Mouse (Mus musculus): ENCODE data around the gene S100a8. TPM values are rescaled to one million over a fixed set of nuclear protein-coding genes. Genes with fewer than 3 reads are reported as not detected.

Gene S100a8
- polyA plus RNA-seq, 1 experiment from 2014 or later: 3.3 TPM

DNA sequence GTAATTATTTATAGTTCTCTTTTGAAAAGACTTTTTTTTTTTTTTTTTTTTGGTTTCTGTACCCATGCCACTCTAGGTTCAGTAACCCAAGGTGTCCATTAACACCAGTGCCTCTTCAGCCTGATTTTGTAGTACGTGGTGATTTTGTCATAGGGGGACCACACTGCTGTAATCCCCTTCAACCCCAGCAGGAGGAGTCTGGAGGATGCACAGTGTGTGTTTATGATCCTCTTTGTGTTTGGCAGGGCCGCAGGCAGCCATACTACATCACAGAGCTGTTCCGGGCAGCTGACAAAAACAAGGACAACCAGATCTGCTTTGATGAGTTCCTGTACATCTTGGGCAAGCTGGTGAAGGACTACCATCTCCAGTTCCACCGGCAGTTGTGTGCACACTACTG lies 11.4 kb upstream of the S100a8 start:
- H3K9ac ChIP-seq (ENCODE audit: low read length): no peak overlapping the region
- no peak overlapping the region for H3K4me2 ChIP-seq (ENCODE audit: low read length)
- 73% methylated on average over 4 of the region's 4 CpGs for WGBS
- ATAC-seq: no peak
- H3K36me3 ChIP-seq (ENCODE audit: control insufficient read depth, insufficient read depth, low read length): no peaks in the 10 kb centered on the region
- no peak overlapping the region for H3K27ac ChIP-seq (ENCODE audit: low read depth, low read length)
- H3K27me3 ChIP-seq (replicated peaks; ENCODE audit: control insufficient read depth, insufficient read depth, low read length): no peaks in the 10 kb centered on the region
- no peaks in the 10 kb centered on the region for H3K4me1 ChIP-seq (ENCODE audit: control insufficient read depth, insufficient read depth, low read length)
- no peaks in the 10 kb centered on the region for H3K9me3 ChIP-seq (replicated peaks; ENCODE audit: control insufficient read depth, low read length)
- DNase-seq (ENCODE audit: low spot score): peak; percentile 3
- no peak overlapping the region for H3K4me3 ChIP-seq (ENCODE audit: low read depth, low read length)

DNA sequence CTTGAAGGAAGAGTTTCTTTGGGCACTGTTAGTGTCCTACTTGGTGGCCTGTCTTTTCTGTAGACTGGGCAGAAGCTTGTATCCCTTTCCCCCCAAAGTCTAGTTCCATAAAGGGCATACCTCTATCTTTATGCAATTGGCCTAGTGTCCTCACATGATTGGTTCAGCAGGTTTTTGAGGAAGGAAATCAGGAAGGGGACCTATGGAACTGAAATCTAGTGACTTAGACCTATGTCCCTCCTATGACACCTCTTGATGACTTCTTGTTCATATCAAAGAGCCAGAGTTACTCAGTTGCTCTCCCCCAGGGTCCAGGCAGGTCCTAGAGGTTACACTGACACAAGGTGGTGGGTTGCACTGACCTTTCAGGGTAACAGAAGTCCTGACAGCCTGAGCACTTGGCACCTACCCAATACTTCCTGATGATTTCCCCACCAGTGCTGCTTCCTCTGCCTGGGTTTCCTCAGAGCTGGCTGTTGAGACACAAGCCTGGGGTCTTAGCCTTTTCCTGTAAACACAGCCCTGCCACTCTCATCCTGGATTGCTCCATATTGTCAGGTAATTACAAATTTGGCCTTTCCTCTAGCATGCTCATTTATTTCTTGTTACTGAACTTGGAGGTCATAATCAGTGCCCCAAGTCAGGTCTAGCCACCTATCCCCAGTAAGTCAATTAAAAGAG lies 9.3 kb upstream of the S100a8 start:
- Histone ChIP-seq H3K9me3 (replicated peaks; ENCODE audit: control insufficient read depth, low read length) (no peaks in the 10 kb centered on the region), H3K4me2 (ENCODE audit: low read length) (no peak overlapping the region), H3K4me1 (ENCODE audit: control insufficient read depth, insufficient read depth, low read length) (no peaks in the 10 kb centered on the region), H3K9ac (ENCODE audit: low read length) (no peak overlapping the region), H3K4me3 (ENCODE audit: low read depth, low read length) (no peak overlapping the region), H3K27me3 (replicated peaks; ENCODE audit: control insufficient read depth, insufficient read depth, low read length) (no peaks in the 10 kb centered on the region), H3K36me3 (ENCODE audit: control insufficient read depth, insufficient read depth, low read length) (no peaks in the 10 kb centered on the region), H3K27ac (ENCODE audit: low read depth, low read length) (no peak overlapping the region)
- ATAC-seq (no peak), DNase-seq (ENCODE audit: low spot score) (no peak)

DNA sequence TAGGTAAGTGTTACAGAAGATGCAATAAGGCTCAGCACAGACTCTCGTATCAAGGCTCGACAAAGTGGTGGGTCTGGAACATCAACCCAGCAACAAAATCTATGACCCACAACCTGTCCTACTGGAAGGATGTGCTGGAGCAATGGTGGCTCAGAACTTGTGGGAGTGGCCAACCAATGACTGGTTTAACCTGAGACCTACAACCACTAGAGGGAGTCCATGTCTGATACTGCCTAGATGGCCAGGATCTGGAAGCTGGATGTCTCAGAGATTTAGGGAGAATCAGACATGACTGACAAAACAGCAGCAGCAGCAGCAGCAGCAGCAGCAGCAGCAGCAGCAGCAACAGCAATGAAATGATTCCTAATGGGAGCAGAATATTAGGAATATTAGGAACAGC lies 4.6 kb upstream of the S100a8 start:
- no peak overlapping the region for H3K27ac ChIP-seq (ENCODE audit: low read depth, low read length)
- ATAC-seq (no peak), DNase-seq (ENCODE audit: low spot score) (peak; percentile 19)
- no peak overlapping the region for H3K9ac ChIP-seq (ENCODE audit: low read length)
- no peak overlapping the region for H3K4me3 ChIP-seq (ENCODE audit: low read depth, low read length)
- 88% methylated on average over 2 of the region's 2 CpGs for WGBS
- H3K4me1 ChIP-seq (ENCODE audit: control insufficient read depth, insufficient read depth, low read length): 0 out of 2 replicates have a peak, but pooled peaks cover 2% of the 10 kb centered on the region
- H3K36me3 ChIP-seq (ENCODE audit: control insufficient read depth, insufficient read depth, low read length): no peaks in the 10 kb centered on the region
- no peaks in the 10 kb centered on the region for H3K27me3 ChIP-seq (replicated peaks; ENCODE audit: control insufficient read depth, insufficient read depth, low read length)
- H3K4me2 ChIP-seq (ENCODE audit: low read length): no peak overlapping the region
- H3K9me3 ChIP-seq (replicated peaks; ENCODE audit: control insufficient read depth, low read length): no peaks in the 10 kb centered on the region

- Histone ChIP-seq H3K9ac (ENCODE audit: low read length) (no peak overlapping the region), H3K9me3 (replicated peaks; ENCODE audit: control insufficient read depth, low read length) (no peaks in the 10 kb centered on the region), H3K4me3 (ENCODE audit: low read depth, low read length) (no peak overlapping the region), H3K4me2 (ENCODE audit: low read length) (no peak overlapping the region), H3K36me3 (ENCODE audit: control insufficient read depth, insufficient read depth, low read length) (no peaks in the 10 kb centered on the region), H3K4me1 (ENCODE audit: control insufficient read depth, insufficient read depth, low read length) (no peaks in the 10 kb centered on the region), H3K27ac (ENCODE audit: low read depth, low read length) (no peak overlapping the region), H3K27me3 (replicated peaks; ENCODE audit: control insufficient read depth, insufficient read depth, low read length) (no peaks in the 10 kb centered on the region)
- DNase-seq (ENCODE audit: low spot score) (no peak), ATAC-seq (no peak)
- WGBS: 64% methylated on average over 3 of the region's 3 CpGs
Observed at GRCm38 (mm10) chr3:90678656-90679055, 9.9 kb downstream of the S100a8 start.

DNA sequence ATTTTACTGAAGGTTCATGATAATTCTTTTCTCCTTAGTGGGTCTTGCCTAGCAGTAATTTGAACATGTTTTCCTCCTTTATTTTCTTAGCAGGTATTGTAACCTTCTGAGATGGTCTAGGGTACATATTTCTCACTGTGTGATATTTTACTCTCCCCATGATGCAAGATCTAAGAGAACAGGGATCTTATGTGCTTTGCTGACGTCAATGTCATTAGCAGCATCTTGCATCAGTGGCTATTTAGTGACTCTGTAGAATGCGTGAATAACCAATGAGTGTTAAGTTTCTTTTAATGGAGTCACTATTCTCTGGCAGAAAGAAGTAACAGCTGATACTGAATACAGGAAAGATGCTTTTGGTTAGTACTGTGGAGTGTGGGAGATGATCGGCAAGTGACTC lies 15.2 kb downstream of the S100a8 start:
- ATAC-seq (no peak), DNase-seq (ENCODE audit: low spot score) (no peak)
- Histone ChIP-seq H3K27me3 (replicated peaks; ENCODE audit: control insufficient read depth, insufficient read depth, low read length) (no peaks in the 10 kb centered on the region), H3K9ac (ENCODE audit: low read length) (no peak overlapping the region), H3K36me3 (ENCODE audit: control insufficient read depth, insufficient read depth, low read length) (no peaks in the 10 kb centered on the region), H3K9me3 (replicated peaks; ENCODE audit: control insufficient read depth, low read length) (no peaks in the 10 kb centered on the region), H3K4me1 (ENCODE audit: control insufficient read depth, insufficient read depth, low read length) (no peaks in the 10 kb centered on the region), H3K4me3 (ENCODE audit: low read depth, low read length) (no peak overlapping the region), H3K4me2 (ENCODE audit: low read length) (no peak overlapping the region), H3K27ac (ENCODE audit: low read depth, low read length) (no peak overlapping the region)
- WGBS: 83% methylated on average over 3 of the region's 3 CpGs

DNA sequence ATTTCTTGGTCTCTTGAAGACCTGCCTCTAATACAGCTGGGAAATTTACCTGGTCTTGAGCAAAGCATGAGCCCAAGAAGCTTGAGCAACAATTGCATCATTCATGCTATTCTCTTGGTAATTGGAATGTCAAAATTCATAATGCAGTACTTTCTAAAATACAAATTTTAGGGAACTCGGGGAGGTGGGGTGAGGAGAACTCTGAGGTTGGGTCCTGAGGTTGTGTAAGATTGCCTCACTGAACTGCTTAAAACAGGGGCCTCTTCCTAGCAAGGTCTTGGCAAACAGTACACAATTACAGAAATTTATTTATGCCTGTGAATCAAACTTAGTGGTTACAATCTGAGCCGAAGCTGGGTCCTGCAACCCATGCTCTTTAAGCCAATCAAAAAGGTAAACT lies 18.1 kb downstream of the S100a8 start:
- no peak overlapping the region for H3K4me2 ChIP-seq (ENCODE audit: low read length)
- 83% methylated on average over 2 of the region's 2 CpGs for WGBS
- H3K27ac ChIP-seq (ENCODE audit: low read depth, low read length): no peak overlapping the region
- no peaks in the 10 kb centered on the region for H3K9me3 ChIP-seq (replicated peaks; ENCODE audit: control insufficient read depth, low read length)
- ATAC-seq (no peak), DNase-seq (ENCODE audit: low spot score) (no peak)
- H3K4me1 ChIP-seq (ENCODE audit: control insufficient read depth, insufficient read depth, low read length): no peaks in the 10 kb centered on the region
- no peak overlapping the region for H3K9ac ChIP-seq (ENCODE audit: low read length)
- no peaks in the 10 kb centered on the region for H3K27me3 ChIP-seq (replicated peaks; ENCODE audit: control insufficient read depth, insufficient read depth, low read length)
- H3K4me3 ChIP-seq (ENCODE audit: low read depth, low read length): no peak overlapping the region
- no peaks in the 10 kb centered on the region for H3K36me3 ChIP-seq (ENCODE audit: control insufficient read depth, insufficient read depth, low read length)

GRCm38 (mm10) chr3:90693496-90693895 lies 24.7 kb downstream of the S100a8 start:
- Histone ChIP-seq H3K4me1 (ENCODE audit: control insufficient read depth, insufficient read depth, low read length) (no peaks in the 10 kb centered on the region), H3K27me3 (replicated peaks; ENCODE audit: control insufficient read depth, insufficient read depth, low read length) (no peaks in the 10 kb centered on the region), H3K4me2 (ENCODE audit: low read length) (no peak overlapping the region), H3K9me3 (replicated peaks; ENCODE audit: control insufficient read depth, low read length) (no peaks in the 10 kb centered on the region), H3K36me3 (ENCODE audit: control insufficient read depth, insufficient read depth, low read length) (no peaks in the 10 kb centered on the region), H3K4me3 (ENCODE audit: low read depth, low read length) (no peak overlapping the region), H3K27ac (ENCODE audit: low read depth, low read length) (no peak overlapping the region), H3K9ac (ENCODE audit: low read length) (no peak overlapping the region)
- DNase-seq (ENCODE audit: low spot score) (no peak), ATAC-seq (no peak)
- WGBS: 77% methylated on average over 2 of the region's 2 CpGs

DNA sequence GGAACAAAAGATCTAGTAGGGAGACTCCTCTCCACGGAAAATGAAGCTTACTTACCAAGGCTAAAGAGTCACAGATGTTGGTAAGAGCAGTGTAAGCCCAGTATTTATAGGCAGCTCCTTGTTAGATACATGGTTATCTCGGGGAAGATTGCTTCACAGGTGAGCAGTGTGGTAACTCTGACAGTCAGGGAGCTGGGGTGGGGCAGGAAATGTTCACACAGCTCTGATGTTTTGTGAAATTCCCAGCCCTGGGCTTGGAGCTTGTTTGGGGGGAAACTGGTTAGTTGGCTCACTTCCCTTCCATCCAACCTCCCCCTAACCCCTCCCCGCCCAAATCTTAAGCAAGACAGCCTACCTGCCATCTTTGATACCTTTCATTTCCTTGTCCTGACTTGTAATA lies 26.8 kb downstream of the S100a8 start, which contains the start of gene S100a9:
TSS of gene S100a9 (minus strand) at position 109 of the 400 bp plus-strand sequence.
- no peak for ATAC-seq
- Histone ChIP-seq H3K9me3 (replicated peaks; ENCODE audit: control insufficient read depth, low read length) (no peaks in the 10 kb centered on the region), H3K4me3 (ENCODE audit: low read depth, low read length) (no peak within 1 kb of the TSS), H3K4me1 (ENCODE audit: control insufficient read depth, insufficient read depth, low read length) (no peaks in the 10 kb centered on the region), H3K27me3 (replicated peaks; ENCODE audit: control insufficient read depth, insufficient read depth, low read length) (no peaks in the 10 kb centered on the region), H3K36me3 (ENCODE audit: control insufficient read depth, insufficient read depth, low read length) (no peaks in the 10 kb centered on the region), H3K9ac (ENCODE audit: low read length) (no peak within 1 kb of the TSS), H3K27ac (ENCODE audit: low read depth, low read length) (no peak within 1 kb of the TSS), H3K4me2 (ENCODE audit: low read length) (no peak within 1 kb of the TSS)
- WGBS: 67% methylated on average over 3 of the region's 3 CpGs
- DNase-seq (ENCODE audit: low spot score): no peak

- Histone ChIP-seq H3K4me2 (ENCODE audit: low read length) (no peak overlapping the region), H3K9ac (ENCODE audit: low read length) (no peak overlapping the region), H3K36me3 (ENCODE audit: control insufficient read depth, insufficient read depth, low read length) (no peaks in the 10 kb centered on the region), H3K4me1 (ENCODE audit: control insufficient read depth, insufficient read depth, low read length) (no peaks in the 10 kb centered on the region), H3K27ac (ENCODE audit: low read depth, low read length) (no peak overlapping the region), H3K27me3 (replicated peaks; ENCODE audit: control insufficient read depth, insufficient read depth, low read length) (no peaks in the 10 kb centered on the region), H3K4me3 (ENCODE audit: low read depth, low read length) (no peak overlapping the region), H3K9me3 (replicated peaks; ENCODE audit: control insufficient read depth, low read length) (no peaks in the 10 kb centered on the region)
- 88% methylated on average over 2 of the region's 2 CpGs for WGBS
- DNase-seq (ENCODE audit: low spot score) (no peak), ATAC-seq (no peak)
Observed at GRCm38 (mm10) chr3:90702244-90702643, 33.5 kb downstream of the S100a8 start.

Measured in forebrain, embryonic 14.5 days (tissue).